Mouse (Mus musculus) lung, postnatal 4 days (tissue): ENCODE measurements around the gene Nptx1.

ENCODE experiments used
- DNase-seq, 2 experiments: peaks; one replicate each; pipeline ENCODE4 v3.0.0; 2021

Gene Nptx1

GRCm38 (mm10) chr11:119547183-119547921, at the start of gene Nptx1:
Gene Nptx1, minus strand, starts transcription at chr11:119547753.
- DNase-seq, result peak; percentile 28 to 46

- DNase-seq, result no peak
These were observed 46.4 kb upstream of the Nptx1 start for GRCm38 (mm10) chr11:119593966-119594365.

GRCm38 (mm10) chr11:119589242-119589641, 41.7 kb upstream of the Nptx1 start:
- no peak for DNase-seq

GRCm38 (mm10) chr11:119587112-119587511, 39.6 kb upstream of the Nptx1 start:
- DNase-seq, result no peak

- no peak for DNase-seq
These were observed 39.0 kb upstream of the Nptx1 start for GRCm38 (mm10) chr11:119586511-119586910.

GRCm38 (mm10) chr11:119577721-119578120, 30.2 kb upstream of the Nptx1 start:
- no peak for DNase-seq

- no peak for DNase-seq
These were observed 29.3 kb upstream of the Nptx1 start for GRCm38 (mm10) chr11:119576855-119577254.

GRCm38 (mm10) chr11:119572316-119573010, 24.9 kb upstream of the Nptx1 start:
- DNase-seq, result no peak

- DNase-seq, result no peak
These were observed 18.6 kb upstream of the Nptx1 start for GRCm38 (mm10) chr11:119566188-119566587.

GRCm38 (mm10) chr11:119565684-119566083, 18.1 kb upstream of the Nptx1 start:
- no peak for DNase-seq

GRCm38 (mm10) chr11:119565021-119565420, 17.5 kb upstream of the Nptx1 start:
- no peak for DNase-seq

GRCm38 (mm10) chr11:119564383-119564782, 16.8 kb upstream of the Nptx1 start:
- no peak for DNase-seq

- peak in 1 of 2 experiments; percentile 27 for DNase-seq
These were observed 15.6 kb upstream of the Nptx1 start for GRCm38 (mm10) chr11:119563166-119563565.

GRCm38 (mm10) chr11:119562286-119562685, 14.7 kb upstream of the Nptx1 start:
- DNase-seq, result no peak

- DNase-seq, result no peak
These were observed 11.5 kb upstream of the Nptx1 start for GRCm38 (mm10) chr11:119558870-119559610.

- no peak for DNase-seq
These were observed 10.7 kb upstream of the Nptx1 start for GRCm38 (mm10) chr11:119557940-119558869.

- DNase-seq, result no peak
These were observed 7.6 kb upstream of the Nptx1 start for GRCm38 (mm10) chr11:119555170-119555569.

GRCm38 (mm10) chr11:119554706-119555105, 7.2 kb upstream of the Nptx1 start:
- DNase-seq, result no peak

GRCm38 (mm10) chr11:119552902-119553802, 5.6 kb upstream of the Nptx1 start:
- peak; percentile 42 to 69 for DNase-seq

GRCm38 (mm10) chr11:119552301-119552700, 4.7 kb upstream of the Nptx1 start:
- no peak for DNase-seq

GRCm38 (mm10) chr11:119551468-119551867, 3.9 kb upstream of the Nptx1 start:
- DNase-seq, result no peak
